Mouse (Mus musculus): ENCODE data around the gene Slc22a23.

Gene Slc22a23

GRCm38 (mm10) chr13:34174025-34174424, 171.0 kb downstream of the Slc22a23 start:
- in situ Hi-C loops (cut with MboI, MseI) = no loop called here

GRCm38 (mm10) chr13:34163304-34163975, 181.5 kb downstream of the Slc22a23 start:
- in situ Hi-C loops (cut with MboI, MseI) = no loop called here

- in situ Hi-C loops (cut with MboI, MseI) = no loop called here
These were observed 182.3 kb downstream of the Slc22a23 start, which contains the start of gene Psmg4 for GRCm38 (mm10) chr13:34162491-34163303. Gene Psmg4, plus strand, starts transcription at chr13:34162964.

- in situ Hi-C loops (cut with MboI, MseI) = loop anchor here (5.0 kb wide), 2 partner anchors 83 to 113 kb away; partner anchors contain the start of gene Tubb2a
These were observed 185.1 kb downstream of the Slc22a23 start for GRCm38 (mm10) chr13:34159926-34160325.

GRCm38 (mm10) chr13:34157596-34158157, 187.3 kb downstream of the Slc22a23 start:
- in situ Hi-C loops (cut with MboI, MseI) = loop anchor here (5.0 kb wide), 2 partner anchors 80 to 110 kb away; partner anchors contain the start of gene Tubb2a

GRCm38 (mm10) chr13:34156840-34157185, 188.2 kb downstream of the Slc22a23 start:
- in situ Hi-C loops (cut with MboI, MseI) = loop anchor here (5.0 kb wide), 2 partner anchors 80 to 110 kb away; partner anchors contain the start of gene Tubb2a

- in situ Hi-C loops (cut with MboI, MseI) = loop anchor here (5.0 kb wide), 2 partner anchors 79 to 109 kb away; partner anchors contain the start of gene Tubb2a
These were observed 188.7 kb downstream of the Slc22a23 start for GRCm38 (mm10) chr13:34156133-34156839.

GRCm38 (mm10) chr13:34154931-34155272, 190.1 kb downstream of the Slc22a23 start:
- in situ Hi-C loops (cut with MboI, MseI) = loop anchor here (5.0 kb wide), 2 partner anchors 78 to 108 kb away; partner anchors contain the start of gene Tubb2a

- in situ Hi-C loops (cut with MboI, MseI) = no loop called here
These were observed 190.6 kb downstream of the Slc22a23 start for GRCm38 (mm10) chr13:34154217-34154930.

GRCm38 (mm10) chr13:34153254-34154011, 191.5 kb downstream of the Slc22a23 start:
- in situ Hi-C loops (cut with MboI, MseI) = no loop called here

GRCm38 (mm10) chr13:34152695-34153094, 192.3 kb downstream of the Slc22a23 start:
- in situ Hi-C loops (cut with MboI, MseI) = no loop called here

- in situ Hi-C loops (cut with MboI, MseI) = no loop called here
These were observed 193.6 kb downstream of the Slc22a23 start for GRCm38 (mm10) chr13:34151425-34151824.

GRCm38 (mm10) chr13:34150271-34151027, 194.5 kb downstream of the Slc22a23 start:
- in situ Hi-C loops (cut with MboI, MseI) = no loop called here

- in situ Hi-C loops (cut with MboI, MseI) = no loop called here
These were observed 195.4 kb downstream of the Slc22a23 start for GRCm38 (mm10) chr13:34149463-34150176.

GRCm38 (mm10) chr13:34148767-34149392, 196.1 kb downstream of the Slc22a23 start:
- in situ Hi-C loops (cut with MboI, MseI) = no loop called here

GRCm38 (mm10) chr13:34148181-34148580, 196.8 kb downstream of the Slc22a23 start:
- in situ Hi-C loops (cut with MboI, MseI) = no loop called here

GRCm38 (mm10) chr13:34146916-34147315, 198.1 kb downstream of the Slc22a23 start:
- in situ Hi-C loops (cut with MboI, MseI) = no loop called here

GRCm38 (mm10) chr13:34143389-34143788, 201.6 kb downstream of the Slc22a23 start:
- in situ Hi-C loops (cut with MboI, MseI) = no loop called here

All from T-helper 1 cell (primary cell).